Mouse (Mus musculus): ENCODE results near the gene Otog.
A peak's percentile ranks its signal among the peaks of the same experiment; 100 is the strongest.

The Otog gene

DNA sequence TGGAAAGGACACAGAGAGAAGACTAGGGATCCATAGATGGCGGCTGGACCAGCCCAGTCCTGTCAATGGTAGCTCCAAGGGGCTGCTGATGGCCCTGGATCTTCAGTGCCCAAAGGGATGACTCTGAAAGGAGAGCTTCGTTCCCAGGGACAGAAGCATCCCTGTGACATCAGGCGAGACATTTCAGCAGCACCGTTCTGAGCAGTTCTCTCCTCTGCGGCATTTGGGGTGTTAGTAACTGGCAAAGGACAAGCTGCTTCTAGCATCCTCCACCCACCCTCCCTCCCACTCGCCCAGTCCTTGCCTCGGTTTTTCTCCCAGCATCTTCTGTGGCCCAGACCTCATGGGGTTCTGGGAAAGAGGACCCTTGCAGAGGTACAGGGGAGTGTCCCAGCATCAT lies 41.5 kb downstream of the Otog start:
- DNase-seq (ENCODE audit: low read depth, low spot score) = no peak

DNA sequence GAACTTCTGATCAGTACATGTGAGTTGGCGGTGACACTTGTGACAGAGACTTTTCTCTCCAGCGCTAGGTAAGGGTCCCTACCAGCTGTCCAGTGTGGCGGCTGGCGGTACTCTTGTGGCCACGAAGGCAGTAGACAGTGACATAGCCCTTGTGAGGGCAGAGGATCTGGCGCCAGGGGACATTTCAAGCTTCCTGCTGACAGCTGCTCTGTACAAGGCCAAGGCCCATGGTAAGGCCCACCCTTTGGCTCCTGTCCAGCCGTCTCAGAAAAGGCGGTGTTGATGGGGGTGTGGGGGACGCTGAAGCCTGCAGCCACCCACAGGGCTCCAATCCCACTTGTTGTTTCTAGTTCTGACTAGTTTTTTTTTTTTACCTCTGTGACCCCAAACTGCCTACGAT lies 42.9 kb downstream of the Otog start:
- no peak for DNase-seq (ENCODE audit: low read depth, low spot score)

DNA sequence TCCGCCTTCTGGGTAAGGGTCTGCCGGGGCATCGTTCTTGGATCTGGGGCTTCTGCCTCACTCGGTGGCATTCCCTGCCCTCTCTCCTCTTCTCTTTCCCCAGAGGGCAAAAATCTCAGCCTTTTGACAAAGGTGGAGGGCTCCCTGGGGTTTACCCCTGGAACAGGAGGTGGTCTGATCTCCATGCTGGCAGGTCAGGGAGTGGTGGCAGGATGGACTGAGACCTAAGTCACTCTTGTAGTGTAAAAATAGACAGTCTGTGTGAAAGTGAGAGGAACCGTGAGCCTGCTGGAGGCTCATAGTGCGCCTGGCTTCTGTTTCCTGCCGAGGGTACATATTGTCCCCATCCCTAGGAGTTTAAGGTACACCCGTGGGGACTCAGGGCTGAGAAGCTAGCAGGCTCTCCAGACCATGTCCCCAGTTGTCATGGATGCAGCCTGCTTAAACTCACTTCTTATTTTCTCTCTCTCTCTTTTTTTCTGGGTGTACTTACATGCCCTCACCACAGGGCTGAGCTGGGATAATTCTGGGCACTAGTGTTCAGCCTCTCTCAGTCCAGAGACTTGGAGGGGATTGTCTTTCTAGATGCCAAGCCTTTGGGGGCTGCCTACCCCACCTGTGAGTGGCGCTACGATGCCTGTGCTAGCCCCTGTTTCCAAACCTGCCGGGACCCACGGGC lies 44.5 kb downstream of the Otog start:
- DNase-seq (ENCODE audit: low read depth, low spot score) = no peak

DNA sequence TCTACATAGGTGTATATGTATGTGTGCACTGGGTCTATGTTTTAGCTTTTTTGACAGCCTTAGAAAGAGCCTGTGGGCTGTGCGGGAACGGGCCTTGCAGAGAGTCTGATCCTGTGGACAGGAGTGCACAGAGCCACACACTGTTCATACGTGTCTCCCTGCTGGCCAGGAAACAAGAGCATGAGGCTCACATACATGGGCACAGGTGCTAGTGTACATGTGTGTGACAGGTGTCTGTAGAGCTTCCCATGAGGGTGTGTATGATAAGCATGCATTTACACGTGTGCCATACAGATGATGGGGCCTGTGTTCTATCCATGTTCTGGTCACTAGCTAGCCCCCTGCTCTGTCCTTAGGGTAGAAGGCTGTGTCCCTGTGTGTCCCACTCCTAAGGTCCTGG lies 45.6 kb downstream of the Otog start:
- DNase-seq (ENCODE audit: low read depth, low spot score) = no peak

DNA sequence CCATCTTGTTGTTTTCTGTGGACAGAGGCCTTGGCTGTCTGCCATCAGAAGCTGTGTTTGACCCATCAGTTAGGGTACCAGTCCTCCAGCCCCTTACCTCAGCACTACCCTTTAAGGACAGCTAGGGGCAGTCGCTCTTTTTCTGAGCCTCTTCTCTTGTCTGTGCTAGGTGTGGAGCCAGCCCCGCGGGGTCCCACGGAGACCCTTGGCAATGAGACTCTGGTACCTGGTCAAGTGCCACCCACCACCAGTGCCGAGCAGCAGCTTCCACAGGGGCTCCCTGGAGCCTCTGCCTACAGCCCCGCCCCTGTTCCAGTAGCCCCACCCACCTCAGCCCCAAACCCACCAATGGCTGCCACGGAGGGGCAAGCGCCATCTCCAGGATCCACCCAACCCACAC lies 46.3 kb downstream of the Otog start:
- no peak for DNase-seq (ENCODE audit: low read depth, low spot score)

DNA sequence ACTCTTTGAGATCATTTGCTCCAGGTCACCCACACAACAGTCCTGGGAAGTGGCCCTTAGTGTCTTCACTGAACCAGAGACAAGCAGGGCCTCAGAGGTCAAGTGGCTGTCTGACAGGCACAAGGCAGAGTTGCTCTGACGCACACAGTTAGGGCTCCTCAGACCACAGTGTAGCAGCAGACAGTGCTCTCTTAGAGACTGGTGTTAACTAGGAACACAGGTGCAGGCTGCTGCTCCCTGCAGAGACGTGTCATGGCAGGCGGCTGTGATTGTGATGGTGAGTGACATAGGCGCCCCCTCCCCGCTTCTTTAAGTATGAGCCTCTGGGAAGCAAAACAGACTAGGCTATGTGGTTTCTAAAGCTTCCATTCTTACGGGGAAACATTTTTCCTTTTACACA lies 55.5 kb downstream of the Otog start:
- DNase-seq (ENCODE audit: low read depth, low spot score) = no peak

DNA sequence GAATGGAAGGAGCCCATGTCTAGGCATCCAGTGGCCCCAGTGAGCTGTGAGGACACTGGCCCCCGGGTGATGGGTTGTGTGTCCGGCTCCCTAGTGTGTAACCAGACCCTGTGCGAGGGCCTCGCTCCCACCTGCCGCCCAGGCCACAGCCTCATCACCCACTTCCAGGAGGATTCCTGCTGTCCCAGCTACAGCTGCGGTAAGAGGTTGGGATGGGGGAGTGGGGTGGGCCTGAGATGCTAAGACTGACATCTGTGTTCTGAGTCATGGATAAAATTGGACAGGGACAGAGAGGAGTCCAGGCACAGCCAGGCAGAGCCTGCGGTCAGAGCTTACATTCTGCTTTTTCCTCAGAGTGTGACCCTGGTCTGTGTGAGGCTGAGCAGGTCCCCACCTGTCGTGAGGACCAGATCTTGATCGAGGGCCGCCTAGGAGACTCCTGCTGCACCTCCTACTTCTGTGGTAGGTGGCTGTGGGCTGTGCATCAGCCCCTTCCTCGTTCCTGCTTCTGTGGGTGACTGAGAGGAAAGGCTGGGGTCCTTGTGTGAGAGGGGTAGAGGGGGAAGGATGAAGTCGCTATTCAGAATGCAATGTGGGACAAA lies 60.3 kb downstream of the Otog start:
- no peak for DNase-seq (ENCODE audit: low read depth, low spot score)

DNA sequence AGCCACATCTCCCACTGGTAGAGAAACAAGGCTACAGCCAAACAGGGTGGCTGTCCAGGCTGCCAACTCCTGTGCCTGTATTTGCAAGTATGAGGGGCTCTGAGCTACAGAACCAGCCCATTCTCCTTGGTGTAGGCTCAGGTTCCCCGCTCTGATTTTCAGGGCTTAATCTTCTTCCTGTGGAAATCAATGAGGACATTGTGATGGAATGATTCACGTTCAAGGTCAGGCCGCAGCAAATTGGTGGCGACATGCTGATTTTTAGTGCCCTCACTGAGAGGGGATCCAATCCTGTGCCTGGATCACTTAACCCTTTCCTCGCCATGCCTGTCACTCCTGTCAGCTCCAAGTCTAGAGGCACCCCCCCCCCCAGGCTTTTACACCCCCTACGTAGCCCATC lies 72.7 kb downstream of the Otog start:
- DNase-seq (ENCODE audit: low read depth, low spot score) = no peak

DNA sequence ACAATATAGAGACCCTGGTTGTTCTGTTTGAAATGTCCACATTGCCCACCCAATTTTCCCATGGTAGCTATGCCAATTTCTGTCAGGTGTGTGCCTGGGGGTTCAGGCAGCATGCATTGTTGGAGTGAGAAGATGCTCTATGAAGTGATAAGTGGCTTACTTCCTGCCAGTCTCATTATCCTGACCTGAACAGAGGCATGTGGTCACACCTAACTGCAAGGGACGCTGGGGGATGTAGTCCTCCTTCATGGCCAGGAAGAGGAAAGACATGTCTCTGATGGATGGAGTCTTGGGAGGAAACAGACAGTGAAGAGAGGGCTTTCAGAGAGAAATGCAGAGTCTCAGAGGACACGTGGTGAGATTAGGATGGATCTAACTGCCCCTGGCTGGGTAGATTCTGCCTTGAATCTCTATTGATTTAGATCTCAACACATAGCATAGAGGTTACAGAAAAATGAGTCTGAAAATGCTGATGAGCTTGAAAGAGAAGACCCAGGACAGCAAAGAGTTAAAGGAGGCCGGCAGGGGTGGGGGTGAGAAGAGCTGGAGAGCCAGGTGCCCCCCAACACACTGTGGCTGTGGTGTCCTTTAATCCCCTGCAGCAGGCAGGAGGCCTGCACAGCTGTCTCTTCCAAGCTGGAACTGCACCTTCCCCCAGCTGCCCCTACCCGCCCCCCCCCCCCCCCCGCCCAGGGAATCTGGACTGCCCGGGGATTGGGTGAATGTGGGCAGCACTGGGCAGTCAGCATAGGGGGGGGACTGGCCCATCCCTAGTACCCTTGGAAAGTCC lies 73.6 kb downstream of the Otog start:
- DNase-seq (ENCODE audit: low read depth, low spot score) = no peak

DNA sequence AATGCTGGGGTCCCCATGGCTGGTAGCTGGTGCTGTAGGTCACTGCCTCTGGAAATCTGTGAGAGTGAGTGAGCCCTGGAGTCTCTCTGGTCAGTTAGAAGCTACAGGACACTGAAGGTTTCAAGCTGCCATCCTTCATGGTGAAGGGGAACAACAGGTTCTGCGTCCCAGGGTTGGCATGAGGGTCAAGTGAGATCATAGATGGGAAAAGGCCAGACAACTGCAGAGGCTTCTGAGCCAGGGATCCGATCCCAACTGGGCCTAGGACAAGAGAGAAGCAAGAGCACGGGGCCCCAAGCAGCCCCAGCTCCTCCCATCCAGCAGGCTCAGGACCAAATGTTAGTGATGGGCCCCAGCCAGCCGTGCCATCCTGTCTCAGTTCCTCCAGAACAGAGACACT lies 74.9 kb downstream of the Otog start:
- no peak for DNase-seq (ENCODE audit: low read depth, low spot score)

DNA sequence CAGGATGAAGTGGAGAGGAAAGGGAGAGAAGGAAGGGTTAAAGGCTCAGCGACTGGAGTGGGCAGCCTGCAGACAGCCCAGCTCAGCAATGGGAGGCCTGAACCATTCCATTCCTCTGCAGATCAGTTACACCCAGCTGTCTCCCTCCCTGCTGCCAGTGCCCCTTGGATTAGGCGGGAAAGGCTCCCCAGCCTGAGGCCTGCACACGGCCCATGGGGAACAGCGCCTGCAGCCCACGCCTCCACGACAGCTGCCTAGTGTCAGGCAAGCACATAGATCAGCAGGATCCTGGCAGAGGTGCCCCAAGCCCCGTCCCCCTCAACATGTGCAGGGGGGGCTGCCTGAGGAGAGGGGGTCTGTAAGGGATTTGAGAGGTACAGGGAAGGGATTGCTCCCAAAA lies 76.2 kb downstream of the Otog start:
- DNase-seq (ENCODE audit: low read depth, low spot score) = no peak

DNA sequence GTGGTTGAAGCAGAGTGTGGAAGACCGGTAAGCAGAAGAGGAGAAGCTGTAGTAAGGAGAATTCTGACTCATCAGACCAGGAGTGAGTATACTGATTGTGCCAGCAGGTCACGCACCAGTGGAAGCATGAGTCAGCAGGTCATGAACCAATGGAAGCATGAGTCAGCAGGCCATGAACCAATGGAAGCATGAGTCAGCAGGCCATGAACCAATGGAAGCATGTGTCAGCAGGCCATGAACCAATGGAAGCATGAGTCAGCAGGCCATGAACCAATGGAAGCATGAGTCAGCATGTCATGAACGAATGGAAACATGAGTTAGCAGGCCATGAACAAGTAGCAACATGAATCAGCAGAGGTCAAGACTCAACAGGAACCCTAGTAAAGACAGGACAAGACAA lies 80.5 kb downstream of the Otog start:
- DNase-seq (ENCODE audit: low read depth, low spot score) = no peak

DNA sequence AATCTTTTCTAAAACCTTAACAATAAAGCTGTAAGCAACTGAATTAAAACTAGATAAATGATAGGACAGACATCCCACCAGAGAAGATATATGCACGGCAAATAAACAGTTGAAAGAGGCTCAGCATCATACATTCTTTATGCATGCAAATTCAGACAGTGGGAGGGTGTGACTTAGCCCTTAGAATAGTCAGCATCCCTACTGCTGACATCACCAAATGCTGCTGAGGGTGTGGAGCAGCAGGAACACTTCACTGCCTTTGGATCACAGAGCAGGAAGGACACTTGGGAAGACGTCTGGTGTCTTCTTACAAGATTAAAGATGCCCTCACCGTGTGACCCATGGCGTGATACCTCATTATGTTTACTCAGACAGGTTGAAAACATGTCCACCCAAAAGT lies 87.1 kb downstream of the Otog start:
- DNase-seq (ENCODE audit: low read depth, low spot score) = peak; percentile 29

DNA sequence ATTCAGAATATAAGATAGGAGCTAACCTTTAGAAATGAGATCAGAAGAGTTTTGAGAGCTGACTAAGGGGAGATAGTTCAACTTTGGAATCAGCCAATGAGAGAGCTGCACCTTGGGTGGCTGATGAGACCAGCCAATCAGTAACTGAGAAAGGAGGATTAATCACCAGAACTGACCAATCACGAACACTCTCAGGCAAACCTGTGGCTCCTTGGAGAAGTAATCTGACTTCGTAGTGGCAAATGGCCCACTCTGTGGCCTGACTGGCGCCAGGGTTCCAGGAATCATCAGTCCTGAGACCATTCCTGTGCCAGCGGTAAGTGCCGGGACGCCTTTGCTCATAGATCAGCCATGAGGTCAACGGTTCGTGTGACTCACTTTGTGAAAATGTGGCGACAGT lies 96.6 kb downstream of the Otog start:
- DNase-seq (ENCODE audit: low read depth, low spot score) = no peak

DNA sequence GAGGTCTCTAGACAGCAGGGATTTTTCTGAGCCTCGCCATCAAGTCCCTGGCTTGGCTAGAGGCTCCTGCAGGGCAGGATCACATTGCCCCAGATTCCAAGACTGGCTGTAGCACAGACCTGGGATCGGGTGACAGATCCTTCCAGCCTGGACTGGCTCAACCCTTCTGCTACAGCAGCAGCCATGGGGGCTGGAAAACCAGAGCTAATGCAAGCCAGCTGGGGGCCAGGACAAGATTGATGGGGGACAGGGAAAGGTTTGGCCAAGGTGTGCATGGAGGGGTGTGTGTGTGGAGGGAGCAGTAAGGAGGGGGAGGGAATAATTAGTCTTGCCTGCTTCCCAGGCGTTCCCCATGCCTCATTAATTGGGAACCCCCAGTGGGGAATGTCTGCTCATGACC lies 99.0 kb downstream of the Otog start:
- no peak for DNase-seq (ENCODE audit: low read depth, low spot score)

DNA sequence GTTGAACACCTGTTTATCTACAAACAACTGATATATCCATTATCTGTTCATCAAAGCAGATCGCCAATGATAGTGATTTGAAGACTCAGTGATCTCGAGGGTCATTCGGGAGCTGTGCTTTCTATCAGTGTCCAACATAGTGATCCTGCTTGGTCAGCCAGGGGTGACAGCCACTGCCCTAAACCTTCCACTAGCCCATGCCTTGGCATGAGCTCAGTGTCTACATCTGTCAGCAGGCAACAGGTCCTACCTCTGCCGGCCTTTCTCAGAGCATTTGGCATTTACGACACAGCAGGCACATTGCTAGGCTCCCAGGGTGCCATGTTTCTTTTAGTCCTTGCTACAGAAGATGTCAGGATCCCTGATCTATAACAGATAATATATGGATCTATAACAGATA lies 99.5 kb downstream of the Otog start:
- no peak for DNase-seq (ENCODE audit: low read depth, low spot score)

DNA sequence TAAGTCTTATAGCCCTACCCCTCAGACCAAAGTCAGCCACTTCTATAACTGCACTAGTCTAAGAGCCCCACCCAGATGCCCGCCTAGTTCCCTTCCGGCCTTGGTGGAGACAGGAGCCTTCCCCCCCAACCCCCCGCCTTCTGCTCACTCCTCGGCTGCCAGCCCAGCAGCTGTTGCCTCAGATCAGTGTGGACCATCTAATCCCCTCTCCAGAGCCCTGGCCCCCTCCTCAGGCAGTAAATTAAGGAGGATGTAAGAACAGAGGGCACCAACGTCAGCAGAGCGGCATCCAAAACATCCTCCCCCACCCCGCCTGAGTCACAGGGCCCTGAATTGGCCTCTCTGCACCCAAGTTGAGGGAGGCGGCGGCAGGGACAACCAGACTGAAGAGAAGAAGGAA lies 100.7 kb downstream of the Otog start:
- DNase-seq (ENCODE audit: low read depth, low spot score) = no peak

DNA sequence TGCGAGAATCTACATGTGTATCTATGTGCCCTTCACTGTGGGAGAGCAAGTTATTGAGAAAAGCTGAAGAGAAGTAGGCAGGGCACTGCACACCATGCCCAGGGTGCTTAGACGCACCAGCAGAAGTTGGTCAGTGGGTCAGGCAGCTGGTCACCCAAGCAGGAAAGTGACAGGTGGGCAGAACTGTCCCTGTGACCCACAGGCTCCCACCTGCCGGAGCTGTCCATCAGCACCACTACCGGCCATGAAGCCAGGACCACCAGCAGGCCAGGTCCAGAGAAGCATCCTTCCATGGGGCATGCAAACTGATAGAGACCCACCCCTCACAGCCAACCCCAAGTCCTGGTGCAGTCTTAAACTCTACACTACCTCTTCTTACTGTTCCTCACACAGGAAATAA lies 106.9 kb downstream of the Otog start:
- DNase-seq (ENCODE audit: low read depth, low spot score) = no peak

DNA sequence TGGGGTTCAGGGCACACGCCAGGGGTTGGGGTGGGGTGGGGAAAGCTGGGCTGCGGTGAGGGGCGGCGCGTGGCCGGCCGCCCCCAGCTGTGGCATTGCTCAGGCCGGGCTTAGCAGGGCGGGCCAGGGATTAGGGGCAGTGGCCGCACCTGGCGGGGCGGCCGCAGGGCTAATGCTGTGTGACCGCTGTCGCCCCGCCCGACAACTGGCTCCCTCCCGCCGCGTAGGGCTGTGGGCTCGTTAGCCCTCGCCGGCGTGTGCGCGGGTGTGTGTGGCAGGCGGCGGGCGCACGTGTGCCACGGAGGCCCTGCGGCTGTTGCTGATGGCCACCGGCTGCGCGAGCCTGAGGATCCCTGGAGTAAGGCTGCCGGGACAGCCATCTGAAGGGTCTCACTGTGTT lies 108.0 kb downstream of the Otog start:
- DNase-seq (ENCODE audit: low read depth, low spot score) = no peak

DNA sequence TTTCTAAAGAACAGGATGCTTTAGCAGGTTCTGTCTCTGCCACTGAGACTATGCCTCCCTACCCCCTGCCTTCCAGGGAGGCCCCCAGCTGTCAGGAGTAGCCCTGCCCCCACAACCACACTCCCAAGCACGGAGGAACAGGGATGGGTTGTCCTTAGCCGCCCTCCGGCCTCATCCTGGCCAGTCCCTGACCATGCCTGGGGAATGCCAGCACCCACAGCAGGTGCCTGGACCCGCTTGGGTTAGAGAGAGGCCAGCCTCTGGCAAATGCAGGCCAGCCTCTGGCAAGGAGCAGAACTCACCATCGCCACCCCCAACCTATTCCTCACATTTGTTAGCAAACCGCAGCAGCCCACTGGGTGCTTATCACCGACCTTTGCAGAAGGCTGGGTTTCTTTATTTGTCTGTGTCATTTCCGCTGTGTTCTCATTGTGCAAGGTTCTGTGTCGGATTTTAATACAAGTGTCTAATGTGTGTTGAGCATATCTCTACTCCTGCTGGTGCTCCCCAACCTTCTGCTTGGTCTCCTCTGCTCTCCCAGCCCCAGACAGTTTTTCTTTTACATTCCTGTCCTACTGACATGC lies 109.4 kb downstream of the Otog start:
- DNase-seq (ENCODE audit: low read depth, low spot score) = no peak

DNA sequence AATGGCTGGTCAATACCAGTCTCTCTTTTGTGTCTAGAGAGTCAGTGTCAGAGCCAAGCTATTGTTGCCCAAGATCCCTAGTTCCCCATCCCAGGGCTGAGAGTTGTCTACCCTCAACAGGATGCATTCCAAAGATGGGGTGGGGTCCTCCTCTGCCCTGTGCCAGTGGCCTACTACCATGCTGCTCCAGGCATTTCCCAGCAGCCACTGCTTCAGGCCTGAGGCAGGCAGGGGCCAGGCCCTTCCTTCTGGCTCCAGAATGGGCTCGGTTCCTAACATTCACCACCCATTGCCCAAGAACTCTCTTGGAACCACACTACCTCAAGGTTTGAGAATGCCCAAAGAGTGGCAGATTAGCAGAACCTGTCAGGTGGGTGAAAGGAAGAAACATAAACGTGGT lies 112.0 kb downstream of the Otog start:
- DNase-seq (ENCODE audit: low read depth, low spot score) = no peak

DNA sequence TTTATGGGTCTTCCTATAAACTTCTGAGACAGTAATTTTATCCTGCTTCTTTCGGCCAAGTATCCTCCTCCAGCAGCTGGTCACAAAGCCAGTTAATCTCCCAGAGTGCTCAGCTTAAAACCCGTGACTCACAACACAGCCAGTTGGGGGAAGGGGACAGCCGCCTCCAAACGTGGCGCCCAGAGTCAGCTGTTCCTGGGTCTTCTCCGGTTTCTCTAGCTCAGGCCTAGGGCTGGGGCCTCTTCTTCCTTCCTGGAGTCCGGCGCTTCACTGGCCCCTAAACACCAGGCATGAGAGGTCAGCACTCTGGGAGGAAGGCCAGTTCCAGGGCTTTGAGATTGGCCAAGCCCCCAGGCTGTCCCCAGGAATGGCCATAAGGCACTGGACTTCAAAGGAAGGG lies 112.4 kb downstream of the Otog start:
- no peak for DNase-seq (ENCODE audit: low read depth, low spot score)

DNA sequence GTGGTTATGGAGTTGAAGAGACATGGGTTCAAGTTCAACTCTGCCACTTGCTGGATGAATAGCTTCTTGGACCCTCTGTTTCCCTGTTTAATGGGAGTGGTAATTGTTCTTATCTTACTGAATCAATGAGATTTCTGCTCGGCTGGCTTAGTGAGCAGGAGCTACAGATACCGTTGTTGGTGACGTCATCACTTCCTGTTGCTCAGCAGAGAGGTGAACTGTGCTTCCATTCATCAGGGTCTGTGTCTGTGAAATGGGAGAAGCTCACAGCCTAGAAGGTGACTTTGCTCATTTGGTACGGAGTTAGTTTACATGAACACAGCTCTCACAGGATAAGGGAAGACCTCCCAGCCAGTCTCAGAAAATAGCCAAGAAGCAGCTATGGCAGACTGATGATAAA lies 113.1 kb downstream of the Otog start:
- no peak for DNase-seq (ENCODE audit: low read depth, low spot score)

All from telencephalon, adult 2 months (tissue).